Mouse (Mus musculus) ES-E14 (cell line): ENCODE data around the gene Sesn1. TPM values are rescaled to one million over a fixed set of nuclear protein-coding genes. Genes with fewer than 3 reads are reported as not detected.

Experiments used
- DNase-seq: peaks from one replicate; pipeline ENCODE4 v3.0.0-alpha.2; 2013; ENCODE audit warnings: low read depth, low spot score
- H3K27ac ChIP-seq: 2 replicates; pipeline ENCODE4 v1.5.1; 2012; ENCODE audit warnings: low read depth, mild to moderate bottlenecking, low read length, moderate library complexity, mixed read lengths; ENCODE audit not compliant: poor library complexity, insufficient read depth, severe bottlenecking
- H3K36me3 ChIP-seq: 2 replicates; pipeline ENCODE4 v1.6.1; 2012; ENCODE audit warnings: mild to moderate bottlenecking, low read length, moderate library complexity, mixed read lengths; ENCODE audit not compliant: control insufficient read depth, poor library complexity, insufficient read depth, severe bottlenecking
- H3K4me1 ChIP-seq, 2 experiments: fragments of 150-350 bp in 1 of 2; sonication (generic) in 1 of 2; 2 replicates each; pipeline ENCODE4 v1.6.1; 2012; ENCODE audit warnings: low read length in 2 of 2, mild to moderate bottlenecking in 1 of 2, mixed read lengths in 1 of 2; ENCODE audit not compliant: control insufficient read depth in 2 of 2, insufficient read depth in 2 of 2, poor library complexity in 1 of 2
- H3K4me3 ChIP-seq, 2 experiments: fragments of 150-350 bp in 1 of 2; sonication (generic) in 1 of 2; 2 replicates each; pipeline ENCODE4 v1.5.1; 2012; ENCODE audit warnings: low read length in 2 of 2, low read depth in 1 of 2, mild to moderate bottlenecking in 1 of 2, mixed read lengths in 1 of 2; ENCODE audit not compliant: insufficient read depth in 1 of 2, poor library complexity in 1 of 2, severe bottlenecking in 1 of 2
- H3K9ac ChIP-seq: 2 replicates; pipeline ENCODE4 v1.6.1; 2012; ENCODE audit warnings: low read depth, mild to moderate bottlenecking, low read length, mixed read lengths; ENCODE audit not compliant: poor library complexity, insufficient read depth, severe bottlenecking
- H3K9me3 ChIP-seq: fragments of 150-350 bp; sonication (generic); 2 replicates; pipeline ENCODE4 v1.6.1; 2012; ENCODE audit warnings: low read depth, mild to moderate bottlenecking, low read length; ENCODE audit not compliant: control insufficient read depth, insufficient read depth
- CHD2 ChIP-seq: IDR thresholded peaks from 2 replicates; pipeline ENCODE4 v1.6.1; 2014; ENCODE audit warnings: mild to moderate bottlenecking, low read depth, low read length, inconsistent platforms
- HCFC1 ChIP-seq: IDR thresholded peaks from 2 replicates; pipeline ENCODE4 v1.6.1; 2012; ENCODE audit warnings: low read length, inconsistent platforms, borderline replicate concordance; ENCODE audit not compliant: insufficient read depth
- MAFK ChIP-seq: IDR thresholded peaks from 2 replicates; pipeline ENCODE4 v1.6.1; 2014; ENCODE audit warnings: mild to moderate bottlenecking, low read depth, low read length, inconsistent platforms; ENCODE audit not compliant: insufficient read depth
- ZC3H11A ChIP-seq: IDR thresholded peaks from 2 replicates; pipeline ENCODE4 v1.6.1; 2012; ENCODE audit warnings: low read depth, mild to moderate bottlenecking, inconsistent platforms, low read length, borderline replicate concordance
- ZNF384 ChIP-seq: IDR thresholded peaks from 2 replicates; pipeline ENCODE4 v1.6.1; 2012; ENCODE audit warnings: low read depth, low read length, inconsistent platforms
- in situ Hi-C, 2 experiments: fragments of 600-800 bp; cut with MboI; formaldehyde crosslinking; loops; one replicate each; pipeline ENCODE4 v1.15.1; 2025; ENCODE audit warnings: low sequenced_read_pairs in 2 of 2, inconsistent platforms in 1 of 2; ENCODE audit not compliant: unreplicated experiment in 2 of 2
- total RNA-seq: library from RNA; depleted of rRNA; stranded (reverse); fragments of 300-350 nt; gene quantifications from 2 replicates; pipeline ENCODE4 v1.2.3, GENCODE M21; 2012

Sesn1 gene
- total RNA-seq, 1 experiment: 10.0 TPM

DNA sequence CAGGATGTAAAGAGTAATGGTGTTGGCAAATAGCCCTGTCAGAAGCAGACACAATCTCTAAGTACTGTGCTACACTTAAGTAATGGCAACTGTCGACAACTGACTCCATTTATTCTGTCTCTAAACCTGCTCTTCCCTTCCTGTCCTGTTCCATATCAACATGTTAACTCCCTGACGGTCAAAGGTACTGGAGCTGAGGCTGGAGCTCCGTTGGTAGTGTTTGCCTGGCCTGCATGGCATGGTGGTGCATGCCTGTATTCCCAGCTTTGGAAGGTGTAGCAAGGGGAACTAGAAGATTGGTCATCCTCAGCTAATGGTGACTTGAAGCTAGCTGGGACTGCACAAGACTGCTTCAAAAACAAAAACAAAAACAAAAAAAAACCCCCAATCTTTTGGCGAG lies 14.2 kb downstream of the Sesn1 start:
- TF ChIP-seq HCFC1 (no peak), ZNF384 (no peak), ZC3H11A (no peak), CHD2 (no peak)
- no peaks in the 10 kb centered on the region for H3K9me3 ChIP-seq
- 0 out of 4 replicates have a peak, but pooled peaks cover 0 to 2% of the 10 kb centered on the region in 2 experiments for H3K4me1 ChIP-seq
- no peak overlapping the region for H3K27ac ChIP-seq
- no peak overlapping the region for H3K4me3 ChIP-seq
- DNase-seq: no peak
- H3K9ac ChIP-seq: no peak overlapping the region
- in situ Hi-C loops: no loop called here
- H3K36me3 ChIP-seq: no peaks in the 10 kb centered on the region

DNA sequence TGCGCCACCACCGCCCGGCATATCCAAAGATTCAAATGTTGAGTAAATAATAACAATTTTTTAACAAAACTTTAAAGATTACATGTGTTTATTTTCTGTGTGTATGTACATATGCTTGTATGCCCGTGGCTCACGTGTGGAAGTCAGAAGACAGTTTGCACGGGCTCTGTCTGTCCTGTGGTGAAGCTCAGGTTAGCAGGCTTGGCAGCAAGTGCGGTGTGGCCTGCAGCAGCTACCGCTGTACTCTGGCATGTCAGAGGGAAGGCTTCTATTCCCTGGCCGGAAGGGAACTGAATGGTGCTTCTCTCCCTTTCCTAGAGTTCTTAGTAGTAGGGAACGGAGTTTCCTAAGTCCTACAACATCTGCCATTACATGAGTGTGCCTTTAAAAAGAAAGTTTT lies 15.3 kb downstream of the Sesn1 start:
- TF ChIP-seq CHD2 (no peak), HCFC1 (no peak), ZC3H11A (no peak), MAFK (no peak), ZNF384 (no peak)
- Histone ChIP-seq H3K4me3 (no peak overlapping the region), H3K27ac (no peak overlapping the region), H3K36me3 (no peaks in the 10 kb centered on the region), H3K9me3 (no peaks in the 10 kb centered on the region), H3K9ac (no peak overlapping the region), H3K4me1 (peaks cover 0 to 6% of the 10 kb centered on the region in 2 experiments; a peak in 2 of 4 replicates)
- no peak for DNase-seq
- in situ Hi-C loops: no loop called here

DNA sequence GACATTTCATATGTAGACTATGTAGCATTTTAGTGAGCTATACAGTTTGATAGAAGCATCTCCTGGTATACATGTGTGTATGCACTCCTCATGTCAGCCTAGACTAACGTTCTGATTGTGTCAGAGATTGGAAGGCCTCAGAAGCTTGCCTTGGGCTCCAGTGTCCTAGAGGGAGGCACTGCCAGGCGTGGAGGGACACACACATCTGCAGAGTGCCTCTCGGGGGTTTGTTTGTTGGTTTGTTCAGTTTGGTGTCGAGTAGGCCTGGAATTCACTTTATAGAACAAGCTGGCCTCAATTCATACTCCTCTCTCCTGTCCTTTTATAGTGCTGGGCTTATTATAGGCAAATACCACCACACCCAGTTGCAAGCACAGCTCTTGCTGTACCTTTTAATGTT lies 16.3 kb downstream of the Sesn1 start:
- H3K9me3 ChIP-seq: no peaks in the 10 kb centered on the region
- H3K9ac ChIP-seq: no peak overlapping the region
- DNase-seq: no peak
- TF ChIP-seq CHD2 (no peak), ZC3H11A (no peak)
- no peak overlapping the region for H3K27ac ChIP-seq
- no peak overlapping the region for H3K4me3 ChIP-seq
- H3K4me1 ChIP-seq: peaks cover 0 to 8% of the 10 kb centered on the region in 2 experiments; a peak in 2 of 4 replicates
- in situ Hi-C loops: no loop called here
- no peaks in the 10 kb centered on the region for H3K36me3 ChIP-seq

DNA sequence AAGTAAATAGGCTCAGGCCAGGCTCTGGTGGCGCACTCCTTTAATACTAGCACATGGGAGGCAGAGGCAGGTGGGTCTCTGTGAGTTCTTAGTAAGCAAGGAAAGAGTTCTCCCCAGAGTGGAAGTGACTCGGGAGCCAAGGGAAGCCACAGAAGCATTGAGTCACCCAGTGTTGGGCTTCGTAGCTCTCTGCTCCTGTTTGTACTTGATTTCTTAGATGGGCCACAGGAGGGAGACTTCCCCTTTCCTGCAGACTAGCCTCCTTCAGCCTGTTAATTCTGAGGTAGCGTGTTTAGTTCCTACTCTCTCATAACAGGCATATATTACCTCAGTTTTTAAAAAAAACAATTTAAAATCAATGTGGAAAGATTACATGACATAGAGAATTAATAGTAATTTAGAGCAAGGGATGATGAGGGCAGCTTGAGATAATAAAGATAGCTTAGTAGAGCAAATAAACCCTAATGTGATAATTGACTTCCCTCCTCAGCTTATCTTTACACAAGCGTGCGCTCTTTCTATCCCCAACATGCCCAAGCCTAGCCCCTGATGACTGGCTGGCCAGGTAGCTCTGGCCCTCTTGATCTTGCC lies 16.9 kb downstream of the Sesn1 start:
- Histone ChIP-seq H3K9ac (no peak overlapping the region; the same call in 1 of the 2 replicates), H3K36me3 (no peaks in the 10 kb centered on the region), H3K9me3 (no peaks in the 10 kb centered on the region), H3K4me1 (peaks cover 0 to 10% of the 10 kb centered on the region in 2 experiments; a peak in 2 of 4 replicates), H3K4me3 (no peak overlapping the region), H3K27ac (no peak overlapping the region)
- TF ChIP-seq ZC3H11A: no peak
- no peak for TF ChIP-seq CHD2
- no peak for TF ChIP-seq ZNF384
- TF ChIP-seq HCFC1: no peak
- TF ChIP-seq MAFK: no peak
- no peak for DNase-seq
- in situ Hi-C loops: no loop called here

DNA sequence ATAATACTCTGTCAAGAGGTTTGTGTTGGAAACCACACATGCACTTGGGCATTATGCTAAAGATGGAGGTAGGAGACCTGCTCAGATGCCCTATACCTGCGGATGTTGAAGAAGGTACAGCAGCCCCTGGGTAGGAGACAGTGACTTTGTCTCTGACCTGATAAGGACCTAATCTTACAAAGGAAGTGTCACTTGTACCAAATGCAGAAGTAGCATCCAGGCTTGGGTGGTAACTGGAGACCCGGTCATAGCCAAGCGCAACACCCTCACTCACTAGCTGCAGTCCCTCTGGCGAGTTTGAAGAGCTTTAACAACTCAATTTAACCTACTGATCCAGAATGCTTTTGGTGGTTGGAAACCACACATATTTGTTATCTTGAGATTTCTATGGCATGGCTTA lies 18.0 kb downstream of the Sesn1 start:
- H3K9ac ChIP-seq: no peak overlapping the region
- H3K4me1 ChIP-seq: peaks cover 0 to 10% of the 10 kb centered on the region in 2 experiments; a peak in 2 of 4 replicates
- no peak for TF ChIP-seq ZC3H11A
- no peak for TF ChIP-seq CHD2
- no peak for TF ChIP-seq MAFK
- TF ChIP-seq HCFC1: no peak
- TF ChIP-seq ZNF384: no peak
- DNase-seq: no peak
- H3K4me3 ChIP-seq: no peak overlapping the region
- no peaks in the 10 kb centered on the region for H3K36me3 ChIP-seq
- H3K27ac ChIP-seq: no peak overlapping the region
- in situ Hi-C loops: no loop called here
- no peaks in the 10 kb centered on the region for H3K9me3 ChIP-seq
